Mouse (Mus musculus): ENCODE measurements at regions not wholly inside any gene's neighbourhood (a gene's known extent, or its start where the extent isn't known, plus 50 kb on each side); places are given as distances from the start of the nearest gene placed in this dataset.

DNA sequence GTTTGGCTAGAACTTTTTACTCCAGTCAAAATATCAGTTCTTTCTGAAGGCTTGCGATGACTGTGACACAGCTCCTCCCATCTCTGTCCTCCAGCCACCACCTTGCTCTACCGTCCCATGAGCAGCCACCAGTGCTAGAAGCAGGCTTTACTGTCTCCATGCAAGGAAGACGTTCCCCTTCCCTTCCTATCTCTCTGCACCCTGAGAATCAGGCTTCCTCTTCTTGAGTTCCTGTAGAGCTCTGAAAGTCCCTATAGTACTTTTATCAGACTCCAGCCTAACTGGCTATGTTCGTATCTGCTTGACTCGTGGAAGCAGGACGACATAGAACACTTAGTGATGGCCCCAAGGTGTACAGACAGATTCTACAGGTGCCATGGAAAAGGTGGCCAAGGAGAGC is 173.2 kb downstream of the Irs2 start (continued):
- TF ChIP-seq KAT2A (conservative IDR thresholded peaks at IDR 0.05; ENCODE audit: low read depth, low read length), result no peak
- no peak for TF ChIP-seq E2F4 (IDR thresholded peaks at IDR 0.05; ENCODE audit: borderline replicate concordance, low read depth, low read length)
- no peak for TF ChIP-seq USF2 (IDR thresholded peaks at IDR 0.05; ENCODE audit: borderline replicate concordance in 1 of 2, insufficient read depth in 1 of 2, low read depth in 1 of 2, low read length in 2 of 2)
- TF ChIP-seq CHD2 (IDR thresholded peaks at IDR 0.05; ENCODE audit: low read length), result no peak
- TF ChIP-seq SIN3A (IDR thresholded peaks at IDR 0.05; ENCODE audit: low read length), result no peak
- TF ChIP-seq MYB (IDR thresholded peaks at IDR 0.05; ENCODE audit: low read depth, low read length), result no peak
- TF ChIP-seq MAZ (IDR thresholded peaks at IDR 0.05; ENCODE audit: low read depth, low read length), result no peak
- TF ChIP-seq TAL1 (IDR thresholded peaks at IDR 0.05; ENCODE audit: low read length), result 0 out of 2 replicates have a peak, but pooled peaks have one; percentile 13
- no peak for TF ChIP-seq POLR2A (IDR thresholded peaks at IDR 0.05; ENCODE audit: control insufficient read depth in 1 of 2, insufficient read depth in 1 of 2, low read depth in 1 of 2, low read length in 2 of 2, poor library complexity in 1 of 2)
- no peak for TF ChIP-seq NELFE (IDR thresholded peaks at IDR 0.05; ENCODE audit: low read depth, low read length)

DNA sequence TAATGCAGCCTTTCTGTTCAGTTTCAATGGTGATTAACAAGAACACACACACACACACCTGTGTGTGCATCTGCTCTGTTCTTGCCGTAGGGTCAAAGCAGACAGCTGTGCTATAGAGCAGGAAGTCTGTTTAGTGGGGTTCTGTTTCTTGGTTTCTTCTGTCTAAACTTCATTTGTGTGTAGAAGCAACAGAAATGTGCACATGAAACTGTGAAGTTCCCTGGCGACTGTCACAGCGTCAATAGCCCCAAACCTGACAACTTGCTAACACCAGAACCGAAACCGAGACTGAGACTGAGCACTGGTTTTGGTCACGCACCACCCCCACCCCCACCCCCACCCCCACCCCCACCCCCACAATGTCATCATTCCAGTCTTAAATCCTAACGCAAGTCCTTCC is 176.4 kb downstream of the Irs2 start:
- Histone ChIP-seq H3K79me2 (ENCODE audit: control insufficient read depth, insufficient read depth, low read length, poor library complexity) (no peaks in the 10 kb centered on the region), H3K9me3 (replicated peaks; ENCODE audit: insufficient read depth, low read length) (no peaks in the 10 kb centered on the region), H3K9ac (ENCODE audit: control insufficient read depth, low read depth, low read length, poor library complexity, severe bottlenecking) (no peak overlapping the region), H3K4me1 (ENCODE audit: control insufficient read depth in 1 of 2, insufficient read depth in 2 of 2, low read length in 2 of 2) (peaks cover 0 to 20% of the 10 kb centered on the region in 2 experiments; a peak in 2 of 4 replicates), H3K4me3 (ENCODE audit: control insufficient read depth in 1 of 2, insufficient read depth in 1 of 2, low read depth in 2 of 2, low read length in 2 of 2) (no peak overlapping the region), H3K27ac (ENCODE audit: control insufficient read depth, low read depth, low read length) (no peak overlapping the region), H3K36me3 (ENCODE audit: control insufficient read depth in 1 of 2, insufficient read depth in 2 of 2, low read length in 2 of 2) (peaks cover 0 to 5% of the 10 kb centered on the region in 2 experiments; a peak in 2 of 4 replicates), H3K27me3 (ENCODE audit: control insufficient read depth in 1 of 2, insufficient read depth in 2 of 2, low read length in 2 of 2) (no peaks in the 10 kb centered on the region; a peak in 1 of 4 replicates)
- TF ChIP-seq GATA1 (IDR thresholded peaks at IDR 0.05; ENCODE audit: low read depth, low read length) (no peak), POLR2A (IDR thresholded peaks at IDR 0.05; ENCODE audit: control insufficient read depth in 1 of 2, insufficient read depth in 1 of 2, low read depth in 1 of 2, low read length in 2 of 2, poor library complexity in 1 of 2) (no peak)
- DNase-seq (ENCODE audit: low read depth, low spot score), result no peak

DNA sequence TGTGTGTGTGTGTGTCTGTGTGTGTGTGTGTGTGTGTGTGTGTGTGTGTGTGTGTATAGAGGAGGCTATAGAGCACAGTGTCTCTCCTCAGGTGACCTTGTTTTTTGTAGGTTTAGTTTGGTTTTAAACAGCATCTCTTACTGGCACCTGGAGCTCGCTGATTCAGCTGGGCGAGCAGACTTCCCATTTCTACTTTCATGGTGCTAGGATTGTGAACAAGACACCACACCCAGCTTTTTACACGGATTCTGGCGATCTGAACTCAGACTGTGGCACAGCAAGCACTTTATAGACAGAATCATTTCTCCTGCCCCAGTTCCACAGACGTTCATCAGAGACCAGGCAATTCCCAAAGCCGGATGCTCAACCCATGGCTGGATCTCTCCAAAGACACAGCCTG is 177.0 kb downstream of the Irs2 start:
- Histone ChIP-seq H3K4me1 (ENCODE audit: control insufficient read depth in 1 of 2, insufficient read depth in 2 of 2, low read length in 2 of 2) (peaks cover 0 to 20% of the 10 kb centered on the region in 2 experiments; a peak in 2 of 4 replicates), H3K9me3 (replicated peaks; ENCODE audit: insufficient read depth, low read length) (no peaks in the 10 kb centered on the region)
- no peak for DNase-seq (ENCODE audit: low read depth, low spot score)

More for the DNA sequence above, 177.0 kb downstream of the Irs2 start:
- H3K27ac ChIP-seq (ENCODE audit: control insufficient read depth, low read depth, low read length), result no peak overlapping the region
- H3K27me3 ChIP-seq (ENCODE audit: control insufficient read depth in 1 of 2, insufficient read depth in 2 of 2, low read length in 2 of 2), result no peaks in the 10 kb centered on the region; a peak in 1 of 4 replicates
- no peak overlapping the region for H3K9ac ChIP-seq (ENCODE audit: control insufficient read depth, low read depth, low read length, poor library complexity, severe bottlenecking)
- H3K36me3 ChIP-seq (ENCODE audit: control insufficient read depth in 1 of 2, insufficient read depth in 2 of 2, low read length in 2 of 2), result peaks cover 0 to 5% of the 10 kb centered on the region in 2 experiments; a peak in 2 of 4 replicates
- TF ChIP-seq GATA1 (IDR thresholded peaks at IDR 0.05; ENCODE audit: low read depth, low read length), result no peak
- no peak for TF ChIP-seq SIN3A (IDR thresholded peaks at IDR 0.05; ENCODE audit: low read length)
- TF ChIP-seq ZNF384 (IDR thresholded peaks at IDR 0.05; ENCODE audit: low read depth, low read length), result no peak
- TF ChIP-seq E2F4 (IDR thresholded peaks at IDR 0.05; ENCODE audit: borderline replicate concordance, low read depth, low read length), result no peak
- TF ChIP-seq ELF1 (IDR thresholded peaks at IDR 0.05; ENCODE audit: low read depth, low read length), result no peak
- TF ChIP-seq GABPA (IDR thresholded peaks at IDR 0.05; ENCODE audit: low read depth, low read length), result no peak
- no peak for TF ChIP-seq TAL1 (IDR thresholded peaks at IDR 0.05; ENCODE audit: low read length)
- TF ChIP-seq POLR2A (IDR thresholded peaks at IDR 0.05; ENCODE audit: control insufficient read depth in 1 of 2, insufficient read depth in 1 of 2, low read depth in 1 of 2, low read length in 2 of 2, poor library complexity in 1 of 2), result no peak
- TF ChIP-seq CTCF (IDR thresholded peaks at IDR 0.05 in 2 of 3, conservative IDR thresholded peaks at IDR 0.05 in 1 of 3; ENCODE audit: control insufficient read depth in 1 of 3, insufficient read depth in 1 of 3, low read depth in 2 of 3, low read length in 3 of 3, poor library complexity in 1 of 3, severe bottlenecking in 1 of 3), result no peak
- no peak overlapping the region for H3K4me3 ChIP-seq (ENCODE audit: control insufficient read depth in 1 of 2, insufficient read depth in 1 of 2, low read depth in 2 of 2, low read length in 2 of 2)
- no peaks in the 10 kb centered on the region for H3K79me2 ChIP-seq (ENCODE audit: control insufficient read depth, insufficient read depth, low read length, poor library complexity)
